Mouse (Mus musculus) hindbrain, embryonic 13.5 days (tissue): Measurements from ENCODE around the gene Rasd1. TPM values are rescaled to one million over a fixed set of nuclear protein-coding genes. Genes with fewer than 3 reads are reported as not detected.

Experiments
- ATAC-seq: fragments of 200-750 bp; cut with Nextera tagmentation; 2 replicates; pipeline ENCODE4 v1.8.0; 2017; ENCODE audit warnings: moderate TSS enrichment; ENCODE audit not compliant: low FRiP score
- H3K27ac ChIP-seq: fragments of 300-500 bp; sonication (generic); 2 replicates; pipeline ENCODE4 v1.5.1; 2015; ENCODE audit warnings: inconsistent platforms, mild to moderate bottlenecking, moderate library complexity
- H3K27me3 ChIP-seq: fragments of 300-500 bp; sonication (generic); 2 replicates; pipeline ENCODE4 v1.6.1; 2015; ENCODE audit warnings: mild to moderate bottlenecking, inconsistent platforms
- H3K36me3 ChIP-seq: fragments of 300-500 bp; sonication (generic); 2 replicates; pipeline ENCODE4 v1.6.1; 2015; ENCODE audit warnings: mild to moderate bottlenecking, inconsistent platforms
- H3K4me1 ChIP-seq: fragments of 300-500 bp; sonication (generic); replicated peaks from 2 replicates; pipeline ENCODE4 v1.6.1; 2015; ENCODE audit warnings: inconsistent platforms
- H3K4me2 ChIP-seq: fragments of 300-500 bp; sonication (generic); 2 replicates; pipeline ENCODE4 v1.6.1; 2015; ENCODE audit warnings: inconsistent platforms, mild to moderate bottlenecking, moderate library complexity
- H3K4me3 ChIP-seq: fragments of 300-500 bp; sonication (generic); 2 replicates; pipeline ENCODE4 v1.5.1; 2015; ENCODE audit warnings: mild to moderate bottlenecking, inconsistent platforms
- H3K9ac ChIP-seq: fragments of 300-500 bp; sonication (generic); 2 replicates; pipeline ENCODE4 v1.6.1; 2015; ENCODE audit warnings: mild to moderate bottlenecking, inconsistent platforms
- H3K9me3 ChIP-seq: fragments of 300-500 bp; sonication (generic); 2 replicates; pipeline ENCODE4 v1.6.1; 2016; ENCODE audit warnings: inconsistent platforms
- WGBS: fragments of 180-500 bp; shearing (Covaris S2); methylation state at CpG from one replicate; pipeline ENCODE4 v1.1.7; 2015; 5-methylcytosine and 5-hydroxymethylcytosine counted together
- polyA plus RNA-seq: library from polyadenylated mRNA; unstranded; fragments of >200 nt; fragmentation: Nextera tagmentation; extraction: Ambion mirVana; gene quantifications from 2 replicates; pipeline ENCODE4 v1.2.1, GENCODE M21; 2015

The Rasd1 gene
- 0.93 and 1.2 TPM in 2 replicates for polyA plus RNA-seq

DNA sequence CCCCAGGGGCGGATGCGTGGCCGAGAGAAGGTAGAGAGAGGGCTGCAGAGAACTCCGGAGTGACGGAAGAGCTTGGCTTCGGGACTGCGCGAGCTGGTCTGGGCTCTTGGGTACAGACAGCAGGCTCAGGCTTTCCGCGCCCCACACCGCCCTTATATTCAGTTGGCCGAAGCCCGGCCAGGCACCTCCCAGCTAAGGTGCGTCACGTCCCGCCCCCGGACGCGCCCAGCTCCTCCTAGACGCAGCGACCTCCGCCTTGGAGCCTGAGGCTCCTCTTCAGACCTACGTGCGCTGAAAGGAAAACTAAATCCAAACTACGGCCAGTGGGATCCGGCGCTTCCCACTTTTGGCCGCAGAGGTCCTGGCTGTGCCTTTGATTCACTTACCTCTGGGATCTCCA, at the start of gene Rasd1:
TSS of gene Rasd1 (minus strand) at position 127 of the 400 bp plus-strand sequence.
- Histone ChIP-seq H3K9me3 (no peaks in the 10 kb centered on the region), H3K4me3 (peak within 1 kb of the TSS; percentile 42), H3K4me2 (peak within 1 kb of the TSS; percentile 86), H3K27me3 (peaks cover 68% of the 10 kb centered on the region), H3K4me1 (peaks cover 32% of the 10 kb centered on the region), H3K36me3 (peaks cover 20% of the 10 kb centered on the region), H3K27ac (no peak within 1 kb of the TSS), H3K9ac (peak within 1 kb of the TSS; percentile 67)
- peak; percentile 47 for ATAC-seq
- WGBS, result 1% methylated on average over 28 of the region's 28 CpGs

DNA sequence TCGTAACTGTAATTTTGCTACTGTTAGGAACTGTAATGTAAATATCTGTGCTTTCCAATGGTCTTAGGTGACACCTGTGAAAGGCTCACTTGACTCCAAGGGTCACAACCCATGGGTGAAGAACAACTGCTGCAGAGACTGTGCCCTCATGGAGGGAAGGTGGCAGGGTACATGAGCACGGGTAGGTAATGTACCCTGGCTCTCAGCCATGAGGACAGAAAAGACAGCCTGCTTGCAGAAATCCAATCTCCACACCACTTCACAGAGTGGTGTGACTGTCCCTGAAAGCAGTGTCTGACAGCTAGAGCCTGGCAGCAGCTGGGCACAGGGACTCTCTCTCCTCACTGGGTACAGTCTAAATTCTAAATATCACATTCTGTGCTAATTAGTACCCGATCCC, 46.8 kb upstream of the Rasd1 start:
- H3K27ac ChIP-seq, result no peak overlapping the region
- no peak overlapping the region for H3K9ac ChIP-seq
- no peak overlapping the region for H3K4me2 ChIP-seq
- no peaks in the 10 kb centered on the region for H3K9me3 ChIP-seq
- H3K27me3 ChIP-seq, result no peaks in the 10 kb centered on the region
- 73% methylated on average over 3 of the region's 3 CpGs for WGBS
- peaks cover 16% of the 10 kb centered on the region for H3K4me1 ChIP-seq
- no peak overlapping the region for H3K4me3 ChIP-seq
- ATAC-seq, result no peak
- no peaks in the 10 kb centered on the region for H3K36me3 ChIP-seq

DNA sequence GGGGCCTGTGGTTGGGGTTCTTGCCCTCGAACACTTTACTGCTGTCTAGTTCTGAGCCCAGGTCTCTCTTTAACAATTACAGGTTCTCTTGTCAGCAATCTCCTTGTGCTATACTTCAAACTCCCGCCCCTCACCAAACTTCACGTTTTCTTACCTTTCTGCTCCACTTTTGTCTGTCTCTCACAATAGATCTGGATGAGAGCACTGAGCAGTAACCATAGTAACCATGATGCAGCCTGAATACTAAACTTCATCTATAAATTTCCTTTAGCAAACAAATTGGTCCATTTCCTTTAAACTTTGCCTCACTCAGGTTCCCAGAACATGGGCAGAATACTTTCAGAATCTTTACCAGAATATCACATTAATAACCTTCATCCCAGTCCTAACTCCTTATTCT, 44.7 kb upstream of the Rasd1 start:
- 44% methylated on average over 3 of the region's 3 CpGs for WGBS
- H3K9me3 ChIP-seq, result no peaks in the 10 kb centered on the region
- no peak overlapping the region for H3K27ac ChIP-seq
- H3K9ac ChIP-seq, result no peak overlapping the region
- no peak overlapping the region for H3K4me3 ChIP-seq
- H3K4me1 ChIP-seq, result peaks cover 16% of the 10 kb centered on the region
- no peak for ATAC-seq
- H3K4me2 ChIP-seq, result no peak overlapping the region
- no peaks in the 10 kb centered on the region for H3K27me3 ChIP-seq
- H3K36me3 ChIP-seq, result no peaks in the 10 kb centered on the region

GRCm38 (mm10) chr11:60005866-60006265, 41.1 kb upstream of the Rasd1 start:
- WGBS, result 76% methylated on average over 3 of the region's 3 CpGs
- ATAC-seq, result no peak
- H3K27me3 ChIP-seq, result no peaks in the 10 kb centered on the region
- H3K4me2 ChIP-seq, result no peak overlapping the region
- H3K27ac ChIP-seq, result no peak overlapping the region
- no peak overlapping the region for H3K4me3 ChIP-seq
- H3K9me3 ChIP-seq, result no peaks in the 10 kb centered on the region
- peaks cover 16% of the 10 kb centered on the region for H3K4me1 ChIP-seq
- H3K36me3 ChIP-seq, result no peaks in the 10 kb centered on the region
- no peak overlapping the region for H3K9ac ChIP-seq

DNA sequence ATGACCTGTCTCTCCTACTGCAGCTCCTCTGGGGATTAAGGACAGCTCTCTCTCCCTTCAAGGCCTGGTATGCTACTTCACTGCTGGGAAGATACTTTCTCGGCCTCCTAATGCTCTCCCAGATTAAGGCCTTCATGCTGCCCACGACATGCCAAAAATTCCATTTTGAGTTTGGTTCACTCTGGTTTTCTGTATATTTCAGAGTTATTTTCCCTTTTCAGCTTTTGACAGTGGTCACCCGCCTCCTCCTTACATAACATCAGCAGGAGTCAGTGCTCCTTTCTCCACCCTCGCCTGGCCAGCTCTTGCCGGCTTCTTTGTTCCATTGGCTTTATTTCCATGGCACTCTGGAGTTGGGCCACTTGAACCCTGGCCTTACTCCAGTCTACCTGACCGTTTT, 40.0 kb upstream of the Rasd1 start:
- Histone ChIP-seq H3K9me3 (no peaks in the 10 kb centered on the region), H3K4me2 (no peak overlapping the region), H3K27ac (no peak overlapping the region), H3K36me3 (no peaks in the 10 kb centered on the region), H3K9ac (no peak overlapping the region), H3K4me3 (no peak overlapping the region), H3K27me3 (no peaks in the 10 kb centered on the region), H3K4me1 (peaks cover 13% of the 10 kb centered on the region)
- WGBS, result 61% methylated on average over 6 of the region's 6 CpGs
- ATAC-seq, result no peak

DNA sequence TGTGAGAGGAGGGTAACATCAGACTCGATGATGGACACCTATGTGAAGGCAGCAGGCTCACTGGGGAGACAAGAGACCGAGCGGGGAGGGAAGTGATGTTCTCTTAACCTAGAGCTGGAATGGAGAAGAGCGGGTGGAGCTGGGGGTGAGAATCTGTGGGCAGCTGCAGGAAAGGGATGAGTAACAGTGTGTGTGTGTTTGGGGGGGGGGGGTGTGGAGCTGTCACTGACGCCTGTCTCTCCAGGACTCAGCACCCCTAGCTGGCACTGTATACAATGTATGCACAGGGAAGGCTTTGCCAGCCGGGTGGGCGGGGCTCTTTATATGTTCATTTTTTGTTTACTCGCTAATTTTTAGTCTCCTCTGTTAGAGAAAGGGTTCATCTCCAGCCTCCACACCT, 39.1 kb upstream of the Rasd1 start:
- WGBS, result 86% methylated on average over 8 of the region's 8 CpGs
- ATAC-seq, result no peak
- Histone ChIP-seq H3K36me3 (no peaks in the 10 kb centered on the region), H3K4me2 (no peak overlapping the region), H3K4me3 (no peak overlapping the region), H3K9ac (no peak overlapping the region), H3K9me3 (no peaks in the 10 kb centered on the region), H3K27ac (no peak overlapping the region), H3K4me1 (peaks cover 4% of the 10 kb centered on the region; the same call in 1 of the 2 replicates), H3K27me3 (no peaks in the 10 kb centered on the region)

DNA sequence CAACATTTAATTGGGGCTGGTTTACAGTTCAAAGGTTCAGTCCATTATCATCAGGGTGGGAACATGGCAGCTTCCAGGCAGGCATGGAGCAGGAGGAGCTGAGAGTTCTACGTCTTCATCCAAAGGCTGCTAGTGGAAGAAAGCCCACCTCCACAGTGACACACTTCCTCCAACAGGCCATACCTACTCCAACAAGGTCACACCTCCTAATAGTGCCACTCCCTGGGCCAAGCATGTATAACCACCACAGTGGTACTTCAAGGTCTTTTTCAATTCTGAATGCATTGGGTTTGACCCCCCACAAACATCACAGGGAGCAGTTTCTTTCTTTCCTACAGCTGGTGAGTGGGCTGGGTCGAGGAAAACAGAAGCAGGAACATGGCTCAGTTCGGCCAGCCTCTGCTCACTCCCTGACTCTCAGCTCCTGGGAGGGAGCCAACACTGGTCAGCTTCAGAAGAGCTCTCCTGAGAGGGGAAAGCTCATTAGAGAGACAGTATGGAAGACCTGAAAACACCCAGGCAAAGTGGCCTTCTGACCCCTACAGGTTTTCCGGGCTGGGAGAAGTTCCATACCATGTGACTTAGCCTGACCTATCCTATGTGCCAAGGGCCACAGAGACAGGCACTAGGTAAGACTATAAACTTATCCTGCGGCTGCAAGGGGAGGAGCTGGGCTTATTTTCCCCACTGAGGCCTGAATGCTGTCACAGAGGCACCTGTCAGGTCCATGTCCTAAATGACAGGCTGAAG, 36.7 kb upstream of the Rasd1 start:
- H3K4me3 ChIP-seq, result no peak overlapping the region
- ATAC-seq, result no peak
- H3K36me3 ChIP-seq, result no peaks in the 10 kb centered on the region
- H3K9ac ChIP-seq, result no peak overlapping the region
- no peak overlapping the region for H3K27ac ChIP-seq
- no peak overlapping the region for H3K4me2 ChIP-seq
- no peaks in the 10 kb centered on the region for H3K4me1 ChIP-seq
- no peaks in the 10 kb centered on the region for H3K9me3 ChIP-seq
- no peaks in the 10 kb centered on the region for H3K27me3 ChIP-seq
- WGBS, result 87% methylated on average over 5 of the region's 5 CpGs

- H3K4me3 ChIP-seq, result no peak overlapping the region
- no peaks in the 10 kb centered on the region for H3K4me1 ChIP-seq
- no peak overlapping the region for H3K27ac ChIP-seq
- H3K4me2 ChIP-seq, result no peak overlapping the region
- WGBS, result 73% methylated on average over 9 of the region's 9 CpGs
- ATAC-seq, result no peak
- no peaks in the 10 kb centered on the region for H3K9me3 ChIP-seq
- no peak overlapping the region for H3K9ac ChIP-seq
- no peaks in the 10 kb centered on the region for H3K36me3 ChIP-seq
- H3K27me3 ChIP-seq, result no peaks in the 10 kb centered on the region
Observed at GRCm38 (mm10) chr11:59994318-59994717, 29.6 kb upstream of the Rasd1 start.

GRCm38 (mm10) chr11:59991365-59991764, 26.6 kb upstream of the Rasd1 start:
- H3K4me3 ChIP-seq, result no peak overlapping the region
- H3K27ac ChIP-seq, result no peak overlapping the region
- ATAC-seq, result no peak
- no peak overlapping the region for H3K4me2 ChIP-seq
- H3K36me3 ChIP-seq, result no peaks in the 10 kb centered on the region
- H3K4me1 ChIP-seq, result no peaks in the 10 kb centered on the region
- no peaks in the 10 kb centered on the region for H3K9me3 ChIP-seq
- no peak overlapping the region for H3K9ac ChIP-seq
- 0 out of 2 replicates have a peak, but pooled peaks cover 4% of the 10 kb centered on the region for H3K27me3 ChIP-seq
- 81% methylated on average over 8 of the region's 8 CpGs for WGBS

- 83% methylated on average over 1 of the region's 1 CpGs for WGBS
Observed at GRCm38 (mm10) chr11:59989406-59989805, 24.7 kb upstream of the Rasd1 start.

DNA sequence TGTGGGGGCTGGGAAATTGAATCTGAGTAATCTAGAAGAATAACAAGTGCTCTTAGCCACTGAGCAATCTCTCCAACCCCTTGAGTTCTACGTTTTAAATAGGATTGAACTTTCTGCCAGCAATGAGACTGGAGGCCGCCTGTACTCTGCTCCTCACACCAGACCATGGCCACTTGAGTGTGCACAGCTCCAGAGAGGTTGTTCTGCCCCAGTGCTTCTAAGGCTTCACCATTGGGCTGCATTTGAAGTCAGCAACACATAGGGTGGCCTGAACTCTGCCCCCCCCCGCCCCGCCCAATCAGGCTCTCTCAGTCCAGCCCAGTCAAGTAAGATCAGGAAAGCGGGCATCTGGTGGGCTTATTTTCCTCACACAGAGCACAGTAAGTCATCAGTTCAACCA, 13.1 kb upstream of the Rasd1 start:
- WGBS, result 81% methylated on average over 5 of the region's 5 CpGs
- peaks cover 47% of the 10 kb centered on the region for H3K27me3 ChIP-seq
- no peak overlapping the region for H3K4me2 ChIP-seq
- H3K9ac ChIP-seq, result peak overlapping the region; percentile 13; the same call in 1 of the 2 replicates
- H3K27ac ChIP-seq, result no peak overlapping the region
- H3K36me3 ChIP-seq, result no peaks in the 10 kb centered on the region
- no peaks in the 10 kb centered on the region for H3K9me3 ChIP-seq
- no peak for ATAC-seq
- peaks cover 16% of the 10 kb centered on the region for H3K4me1 ChIP-seq
- H3K4me3 ChIP-seq, result no peak overlapping the region

More at GRCm38 (mm10) chr11:59989406-59989805, 24.7 kb upstream of the Rasd1 start:
- no peak for ATAC-seq
- H3K9ac ChIP-seq, result no peak overlapping the region
- 0 out of 2 replicates have a peak, but pooled peaks cover 7% of the 10 kb centered on the region for H3K27me3 ChIP-seq
- no peaks in the 10 kb centered on the region for H3K9me3 ChIP-seq
- no peak overlapping the region for H3K27ac ChIP-seq
- H3K4me1 ChIP-seq, result no peaks in the 10 kb centered on the region
- no peaks in the 10 kb centered on the region for H3K36me3 ChIP-seq
- no peak overlapping the region for H3K4me2 ChIP-seq
- no peak overlapping the region for H3K4me3 ChIP-seq

- Histone ChIP-seq H3K27me3 (peaks cover 44% of the 10 kb centered on the region), H3K4me1 (peaks cover 20% of the 10 kb centered on the region), H3K9ac (no peak overlapping the region), H3K4me3 (no peak overlapping the region), H3K9me3 (no peaks in the 10 kb centered on the region), H3K27ac (no peak overlapping the region), H3K36me3 (no peaks in the 10 kb centered on the region), H3K4me2 (no peak overlapping the region)
- no peak for ATAC-seq
- 25% methylated on average over 8 of the region's 10 CpGs for WGBS
Observed at GRCm38 (mm10) chr11:59975241-59975640, 10.5 kb upstream of the Rasd1 start.

- H3K36me3 ChIP-seq, result no peaks in the 10 kb centered on the region
- H3K27ac ChIP-seq, result no peak overlapping the region
- H3K9me3 ChIP-seq, result no peaks in the 10 kb centered on the region
- H3K27me3 ChIP-seq, result peaks cover 44% of the 10 kb centered on the region
- no peak for ATAC-seq
- no peak overlapping the region for H3K4me2 ChIP-seq
- WGBS, result 71% methylated on average over 5 of the region's 5 CpGs
- H3K4me1 ChIP-seq, result peaks cover 20% of the 10 kb centered on the region
- no peak overlapping the region for H3K4me3 ChIP-seq
- H3K9ac ChIP-seq, result no peak overlapping the region
Observed at GRCm38 (mm10) chr11:59973389-59973788, 8.6 kb upstream of the Rasd1 start.
